Mouse (Mus musculus): ENCODE measurements at regions not wholly inside any gene's neighbourhood (a gene's known extent, or its start where the extent isn't known, plus 50 kb on each side); places are given as distances from the start of the nearest gene placed in this dataset.
A peak's percentile ranks its signal among the peaks of the same experiment; 100 is the strongest.

- DNase-seq (ENCODE audit: low read depth, low spot score) = no peak
Observed at GRCm38 (mm10) chr14:95949512-95949911, 68.5 kb downstream of the 4921530L21Rik start.

GRCm38 (mm10) chr14:95956056-95956729 lies 75.1 kb downstream of the 4921530L21Rik start:
- DNase-seq (ENCODE audit: low read depth, low spot score) = no peak

GRCm38 (mm10) chr14:95984021-95984420 lies 103.0 kb downstream of the 4921530L21Rik start:
- DNase-seq (ENCODE audit: low read depth, low spot score) = peak; percentile 31

GRCm38 (mm10) chr14:95998356-95998755 lies 117.3 kb downstream of the 4921530L21Rik start:
- no peak for DNase-seq (ENCODE audit: low read depth, low spot score)

GRCm38 (mm10) chr14:96021646-96022045 lies 140.6 kb downstream of the 4921530L21Rik start:
- DNase-seq (ENCODE audit: low read depth, low spot score) = no peak

Data from forelimb bud, embryonic 11.5 days (tissue).